Mouse (Mus musculus) olfactory bulb, adult 2 months (tissue): Measurements from ENCODE around the gene 4930544D05Rik. TPM values are rescaled to one million over a fixed set of nuclear protein-coding genes. Genes with fewer than 3 reads are reported as not detected.

Experiments
- H3K27ac ChIP-seq: fragments of 200-500 bp; 2 replicates; pipeline ENCODE4 v1.5.1; 2012; ENCODE audit warnings: low read depth, low read length; ENCODE audit not compliant: insufficient read depth
- H3K4me1 ChIP-seq: fragments of 200-500 bp; 2 replicates; pipeline ENCODE4 v1.6.1; 2012; ENCODE audit warnings: low read length; ENCODE audit not compliant: control insufficient read depth, insufficient read depth
- H3K4me3 ChIP-seq: fragments of 200-500 bp; 2 replicates; pipeline ENCODE4 v1.5.1; 2012; ENCODE audit warnings: mild to moderate bottlenecking, low read depth, low read length, moderate library complexity; ENCODE audit not compliant: insufficient read depth
- CTCF ChIP-seq: fragments of 200-500 bp; IDR thresholded peaks from 2 replicates; pipeline ENCODE4 v1.5.1; 2012; ENCODE audit warnings: low read depth, mild to moderate bottlenecking, low read length, moderate library complexity; ENCODE audit not compliant: insufficient read depth
- POLR2A ChIP-seq: fragments of 200-500 bp; IDR thresholded peaks from 2 replicates; pipeline ENCODE4 v1.6.1; 2012; ENCODE audit warnings: mild to moderate bottlenecking, low read depth, low read length, moderate library complexity; ENCODE audit not compliant: insufficient read depth
- whole genome bisulfite sequencing: fragments of 180-500 bp; shearing (Covaris S2); methylation state at CpG from one replicate; pipeline ENCODE4 v1.1.7; 2018; 5-methylcytosine and 5-hydroxymethylcytosine counted together
- polyA plus RNA-seq: library from polyadenylated mRNA; stranded (reverse); fragments of >200 nt; gene quantifications from 2 replicates; pipeline ENCODE4 v1.2.4, GENCODE M21; 2012; ENCODE audit warnings: low replicate concordance; ENCODE audit not compliant: missing spikeins, insufficient read depth, insufficient read length

4930544D05Rik gene
- polyA plus RNA-seq, 1 experiment, result not detected

- 0 out of 2 replicates have a peak overlapping the region, but pooled peaks have one; percentile 78 for H3K4me3 ChIP-seq
- TF ChIP-seq CTCF (no peak), POLR2A (no peak)
- 48% methylated on average over 16 of the region's 16 CpGs for WGBS
- peaks cover 19% of the 10 kb centered on the region for H3K4me1 ChIP-seq
- no peak overlapping the region for H3K27ac ChIP-seq
These were observed 40.8 kb downstream of the 4930544D05Rik start for GRCm38 (mm10) chr11:70656456-70656927.

- 51% methylated on average over 3 of the region's 3 CpGs for WGBS
- TF ChIP-seq POLR2A (no peak), CTCF (no peak)
- Histone ChIP-seq H3K4me1 (peaks cover 17% of the 10 kb centered on the region), H3K4me3 (peak within 1 kb of the TSS; percentile 78), H3K27ac (no peak within 1 kb of the TSS)
These were observed 41.3 kb downstream of the 4930544D05Rik start, which contains the start of gene Eno3 for GRCm38 (mm10) chr11:70656964-70657363. Eno3 (plus strand) TSS chr11:70657202.

- 57% methylated on average over 6 of the region's 6 CpGs for WGBS
These were observed 41.9 kb downstream of the 4930544D05Rik start for GRCm38 (mm10) chr11:70657573-70657972.

GRCm38 (mm10) chr11:70657991-70658390 lies 42.3 kb downstream of the 4930544D05Rik start:
- TF ChIP-seq POLR2A (no peak), CTCF (no peak)
- Histone ChIP-seq H3K4me1 (peaks cover 13% of the 10 kb centered on the region), H3K27ac (no peak overlapping the region), H3K4me3 (no peak overlapping the region)
- 70% methylated on average over 9 of the region's 9 CpGs for WGBS

More at GRCm38 (mm10) chr11:70657573-70657972, 41.9 kb downstream of the 4930544D05Rik start:
- Histone ChIP-seq H3K27ac (no peak overlapping the region), H3K4me3 (no peak overlapping the region), H3K4me1 (peaks cover 15% of the 10 kb centered on the region)
- no peak for TF ChIP-seq CTCF
- no peak for TF ChIP-seq POLR2A

- TF ChIP-seq POLR2A (no peak), CTCF (no peak)
- 90% methylated on average over 5 of the region's 5 CpGs for WGBS
- Histone ChIP-seq H3K4me3 (no peak overlapping the region), H3K27ac (no peak overlapping the region), H3K4me1 (peaks cover 13% of the 10 kb centered on the region)
These were observed 42.9 kb downstream of the 4930544D05Rik start for GRCm38 (mm10) chr11:70658521-70658920.

GRCm38 (mm10) chr11:70658942-70659341 lies 43.3 kb downstream of the 4930544D05Rik start:
- Histone ChIP-seq H3K4me1 (peaks cover 13% of the 10 kb centered on the region), H3K4me3 (no peak overlapping the region), H3K27ac (no peak overlapping the region)
- TF ChIP-seq POLR2A (no peak), CTCF (no peak)
- WGBS, result 85% methylated on average over 8 of the region's 8 CpGs

GRCm38 (mm10) chr11:70660571-70660970 lies 44.9 kb downstream of the 4930544D05Rik start:
- 91% methylated on average over 8 of the region's 8 CpGs for WGBS
- Histone ChIP-seq H3K27ac (no peak overlapping the region), H3K4me1 (peaks cover 11% of the 10 kb centered on the region), H3K4me3 (no peak overlapping the region)
- TF ChIP-seq CTCF (no peak), POLR2A (no peak)

GRCm38 (mm10) chr11:70663101-70663500 lies 47.5 kb downstream of the 4930544D05Rik start:
- H3K4me1 ChIP-seq, result no peaks in the 10 kb centered on the region
- 92% methylated on average over 8 of the region's 8 CpGs for WGBS
- H3K27ac ChIP-seq, result no peak overlapping the region
- no peak overlapping the region for H3K4me3 ChIP-seq
- no peak for TF ChIP-seq CTCF
- TF ChIP-seq POLR2A, result no peak

GRCm38 (mm10) chr11:70663957-70664356 lies 48.3 kb downstream of the 4930544D05Rik start:
- 82% methylated on average over 6 of the region's 6 CpGs for WGBS
- no peak for TF ChIP-seq CTCF
- TF ChIP-seq POLR2A, result no peak

GRCm38 (mm10) chr11:70664741-70665140 lies 49.1 kb downstream of the 4930544D05Rik start:
- Histone ChIP-seq H3K4me1 (no peaks in the 10 kb centered on the region), H3K4me3 (no peak overlapping the region), H3K27ac (no peak overlapping the region)
- 93% methylated on average over 9 of the region's 9 CpGs for WGBS
- TF ChIP-seq POLR2A (no peak), CTCF (no peak)

More at GRCm38 (mm10) chr11:70663957-70664356, 48.3 kb downstream of the 4930544D05Rik start:
- Histone ChIP-seq H3K27ac (no peak overlapping the region), H3K4me1 (no peaks in the 10 kb centered on the region), H3K4me3 (no peak overlapping the region)

Other genes with a start within 250 kb of the 4930544D05Rik start
- not detected in 2 replicates for gene Pelp1, start 205.8 kb upstream of the 4930544D05Rik start, polyA plus RNA-seq
- not detected in 2 replicates for gene Arrb2, start 183.2 kb upstream of the 4930544D05Rik start, polyA plus RNA-seq
- gene Med11, start 163.9 kb upstream of the 4930544D05Rik start, polyA plus RNA-seq, result not detected in 2 replicates
- not detected in 2 replicates for gene Zmynd15, start 156.4 kb upstream of the 4930544D05Rik start, polyA plus RNA-seq
- not detected in 2 replicates for gene Cxcl16, start 155.9 kb upstream of the 4930544D05Rik start, polyA plus RNA-seq
- not detected in 2 replicates for gene Tm4sf5, start 110.6 kb upstream of the 4930544D05Rik start, polyA plus RNA-seq
- gene Vmo1, start 101.2 kb upstream of the 4930544D05Rik start, polyA plus RNA-seq, result not detected in 2 replicates
- gene Gltpd2, start 96.7 kb upstream of the 4930544D05Rik start, polyA plus RNA-seq, result not detected in 2 replicates
- not detected in 2 replicates for gene Psmb6, start 90.5 kb upstream of the 4930544D05Rik start, polyA plus RNA-seq
- not detected in 2 replicates for gene Gm40193, start 82.9 kb upstream of the 4930544D05Rik start, polyA plus RNA-seq
- not detected in 2 replicates for gene Pld2, start 75.8 kb upstream of the 4930544D05Rik start, polyA plus RNA-seq
- 190 TPM in 1 of 2 replicates, not detected in the other for gene Mink1, start 53.0 kb upstream of the 4930544D05Rik start, polyA plus RNA-seq
- not detected in 2 replicates for gene Chrne, start 3.4 kb downstream of the 4930544D05Rik start, polyA plus RNA-seq
- not detected in 2 replicates for gene Gp1ba, start 23.3 kb downstream of the 4930544D05Rik start, polyA plus RNA-seq
- gene Rnf167, start 31.4 kb downstream of the 4930544D05Rik start, polyA plus RNA-seq, result not detected in 2 replicates
- not detected in 2 replicates for gene Slc25a11, start 31.6 kb downstream of the 4930544D05Rik start, polyA plus RNA-seq
- gene Pfn1, start 38.8 kb downstream of the 4930544D05Rik start, polyA plus RNA-seq, result 496 and 550 TPM in 2 replicates
- gene Eno3, start 41.4 kb downstream of the 4930544D05Rik start, polyA plus RNA-seq, result not detected in 2 replicates
- not detected in 2 replicates for gene Spag7, start 53.6 kb downstream of the 4930544D05Rik start, polyA plus RNA-seq
- not detected in 2 replicates for gene Camta2, start 72.3 kb downstream of the 4930544D05Rik start, polyA plus RNA-seq
- gene Inca1, start 84.3 kb downstream of the 4930544D05Rik start, polyA plus RNA-seq, result not detected in 2 replicates
- gene Kif1c, start 84.7 kb downstream of the 4930544D05Rik start, polyA plus RNA-seq, result not detected in 2 replicates
- not detected in 2 replicates for gene Zfp3, start 148.4 kb downstream of the 4930544D05Rik start, polyA plus RNA-seq
- gene Scimp, start 196.7 kb downstream of the 4930544D05Rik start, polyA plus RNA-seq, result not detected in 2 replicates
- not detected in 2 replicates for gene Rabep1, start 228.9 kb downstream of the 4930544D05Rik start, polyA plus RNA-seq